Mouse (Mus musculus) forebrain, postnatal 0 days (tissue): Measurements from ENCODE around the gene Fgf12. TPM values are rescaled to one million over a fixed set of nuclear protein-coding genes. Genes with fewer than 3 reads are reported as not detected.
A peak's percentile ranks its signal among the peaks of the same experiment; 100 is the strongest.

Experiments
- ATAC-seq: fragments of 200-750 bp; cut with Nextera tagmentation; 2 replicates; pipeline ENCODE4 v1.8.0; 2017; ENCODE audit warnings: mild to moderate bottlenecking, moderate library complexity
- DNase-seq: peaks from one replicate; pipeline ENCODE4 v3.0.0-alpha.2; 2015
- H3K27ac ChIP-seq: fragments of 300-500 bp; sonication (generic); 2 replicates; pipeline ENCODE4 v1.5.1; 2014; ENCODE audit warnings: low read depth, mild to moderate bottlenecking, antibody characterized with exemption, low read length, moderate library complexity, mixed read lengths
- H3K27me3 ChIP-seq: fragments of 300-500 bp; sonication (generic); 2 replicates; pipeline ENCODE4 v1.6.1; 2014; ENCODE audit warnings: mild to moderate bottlenecking, low read length, mixed read lengths; ENCODE audit not compliant: insufficient read depth
- H3K36me3 ChIP-seq: fragments of 300-500 bp; sonication (generic); 2 replicates; pipeline ENCODE4 v1.6.1; 2014; ENCODE audit warnings: mild to moderate bottlenecking, moderate library complexity; ENCODE audit not compliant: insufficient read depth
- H3K4me1 ChIP-seq: fragments of 300-500 bp; sonication (generic); 2 replicates; pipeline ENCODE4 v1.6.1; 2014; ENCODE audit warnings: antibody characterized with exemption; ENCODE audit not compliant: insufficient read depth
- H3K4me2 ChIP-seq: fragments of 300-500 bp; sonication (generic); 2 replicates; pipeline ENCODE4 v1.6.1; 2014; ENCODE audit warnings: low read depth, mild to moderate bottlenecking, moderate library complexity
- H3K4me3 ChIP-seq: fragments of 300-500 bp; sonication (generic); 2 replicates; pipeline ENCODE4 v1.5.1; 2014; ENCODE audit warnings: low read depth, low read length, mixed read lengths
- H3K9ac ChIP-seq: fragments of 300-500 bp; sonication (generic); 2 replicates; pipeline ENCODE4 v1.6.1; 2014; ENCODE audit warnings: mild to moderate bottlenecking
- H3K9me3 ChIP-seq: fragments of 300-500 bp; sonication (generic); 2 replicates; pipeline ENCODE4 v1.6.1; 2016; ENCODE audit warnings: low read length
- CTCF ChIP-seq: sonication (generic); IDR thresholded peaks from 2 replicates; pipeline ENCODE4 v1.5.1; 2016; ENCODE audit warnings: antibody characterized with exemption, control low read depth, low read depth
- WGBS: fragments of 180-500 bp; shearing (Covaris S2); extraction: QIAGEN DNeasy Blood & Tissue Kit; methylation state at CpG from one replicate; pipeline ENCODE4 v1.1.7; 2014; 5-methylcytosine and 5-hydroxymethylcytosine counted together
- polyA plus RNA-seq: library from polyadenylated mRNA; unstranded; fragments of >200 nt; fragmentation: Nextera tagmentation; extraction: Ambion mirVana; gene quantifications from 2 replicates; pipeline ENCODE4 v1.2.1, GENCODE M21; 2015
- total RNA-seq: library from RNA; depleted of rRNA; stranded (reverse); fragments of >200 nt; gene quantifications from 2 replicates; pipeline ENCODE4 v1.2.3, GENCODE M21; 2014

Gene Fgf12
- total and polyA plus RNA-seq, 2 experiments from 2014 or later: 50.1 to 57.4 TPM

GRCm38 (mm10) chr16:28706623-28707022, 46.2 kb downstream of the Fgf12 start:
- DNase-seq (no peak), ATAC-seq (no peak)
- WGBS: 66% methylated on average over 3 of the region's 3 CpGs
- no peaks in the 10 kb centered on the region for H3K27me3 ChIP-seq
- H3K9ac ChIP-seq: no peak overlapping the region
- no peaks in the 10 kb centered on the region for H3K4me1 ChIP-seq
- no peak overlapping the region for H3K27ac ChIP-seq
- H3K36me3 ChIP-seq: no peaks in the 10 kb centered on the region
- TF ChIP-seq CTCF: no peak
- no peaks in the 10 kb centered on the region for H3K9me3 ChIP-seq
- no peak overlapping the region for H3K4me2 ChIP-seq
- H3K4me3 ChIP-seq: no peak overlapping the region

GRCm38 (mm10) chr16:28700346-28700745, 52.5 kb downstream of the Fgf12 start:
- H3K9me3 ChIP-seq: no peaks in the 10 kb centered on the region
- WGBS: 57% methylated on average over 4 of the region's 4 CpGs
- TF ChIP-seq CTCF: no peak
- H3K36me3 ChIP-seq: no peaks in the 10 kb centered on the region
- H3K4me1 ChIP-seq: no peaks in the 10 kb centered on the region
- H3K4me3 ChIP-seq: no peak overlapping the region
- H3K27me3 ChIP-seq: no peaks in the 10 kb centered on the region
- DNase-seq: no peak
- H3K27ac ChIP-seq: no peak overlapping the region
- no peak overlapping the region for H3K4me2 ChIP-seq
- no peak overlapping the region for H3K9ac ChIP-seq
- no peak for ATAC-seq

GRCm38 (mm10) chr16:28696851-28697250, 56.0 kb downstream of the Fgf12 start:
- Histone ChIP-seq H3K27ac (no peak overlapping the region), H3K36me3 (no peaks in the 10 kb centered on the region), H3K27me3 (no peaks in the 10 kb centered on the region), H3K4me1 (0 out of 2 replicates have a peak, but pooled peaks cover 6% of the 10 kb centered on the region), H3K9ac (no peak overlapping the region), H3K9me3 (no peaks in the 10 kb centered on the region), H3K4me2 (no peak overlapping the region), H3K4me3 (no peak overlapping the region)
- no peak for TF ChIP-seq CTCF
- WGBS: 86% methylated on average over 3 of the region's 3 CpGs
- ATAC-seq (no peak), DNase-seq (no peak)

GRCm38 (mm10) chr16:28694113-28694899, 58.6 kb downstream of the Fgf12 start:
- no peak overlapping the region for H3K4me3 ChIP-seq
- no peaks in the 10 kb centered on the region for H3K36me3 ChIP-seq
- ATAC-seq (peak; percentile 6; the same call in 1 of the 2 replicates), DNase-seq (peak; percentile 21)
- no peak overlapping the region for H3K9ac ChIP-seq
- 0 out of 2 replicates have a peak, but pooled peaks cover 6% of the 10 kb centered on the region for H3K4me1 ChIP-seq
- no peaks in the 10 kb centered on the region for H3K9me3 ChIP-seq
- H3K27me3 ChIP-seq: no peaks in the 10 kb centered on the region
- peak overlapping the region; percentile 37 for H3K27ac ChIP-seq
- WGBS: 39% methylated on average over 15 of the region's 15 CpGs
- no peak for TF ChIP-seq CTCF
- peak overlapping the region; percentile 9; the same call in 1 of the 2 replicates for H3K4me2 ChIP-seq

DNA sequence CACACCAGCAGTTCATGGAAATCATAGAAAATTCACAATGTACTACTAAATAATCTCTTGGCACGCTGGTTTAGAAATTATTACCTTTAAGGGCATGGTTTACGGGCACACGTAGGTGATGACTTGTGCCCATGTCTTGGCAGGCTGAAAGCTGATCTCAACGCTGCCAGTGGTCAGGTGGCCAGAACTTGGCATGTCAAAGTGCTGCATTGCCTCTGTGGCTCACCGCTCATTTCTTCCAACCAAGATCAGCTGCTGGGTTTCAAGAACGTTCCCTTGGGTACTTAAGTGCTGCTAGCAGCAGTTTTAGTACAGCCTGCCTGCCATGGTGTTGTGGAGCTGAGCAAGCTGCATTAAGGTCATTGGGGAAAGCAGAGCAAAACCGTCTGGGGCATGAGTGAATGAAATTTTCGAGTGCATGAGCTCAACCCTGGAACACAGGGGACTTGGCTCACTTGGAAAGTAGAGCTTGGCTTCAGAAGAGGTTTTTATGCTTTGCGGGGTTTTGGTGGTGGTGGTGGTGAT, 63.9 kb downstream of the Fgf12 start:
- no peak overlapping the region for H3K27ac ChIP-seq
- no peak for TF ChIP-seq CTCF
- ATAC-seq: no peak
- H3K4me1 ChIP-seq: 0 out of 2 replicates have a peak, but pooled peaks cover 2% of the 10 kb centered on the region
- H3K27me3 ChIP-seq: no peaks in the 10 kb centered on the region
- DNase-seq: no peak
- H3K9me3 ChIP-seq: no peaks in the 10 kb centered on the region
- H3K4me2 ChIP-seq: no peak overlapping the region
- no peak overlapping the region for H3K9ac ChIP-seq
- no peaks in the 10 kb centered on the region for H3K36me3 ChIP-seq
- no peak overlapping the region for H3K4me3 ChIP-seq
- WGBS: 86% methylated on average over 9 of the region's 9 CpGs

GRCm38 (mm10) chr16:28681625-28682024, 71.2 kb downstream of the Fgf12 start:
- ATAC-seq (no peak), DNase-seq (no peak)
- Histone ChIP-seq H3K4me1 (no peaks in the 10 kb centered on the region), H3K27ac (no peak overlapping the region), H3K36me3 (no peaks in the 10 kb centered on the region), H3K9me3 (no peaks in the 10 kb centered on the region), H3K9ac (no peak overlapping the region), H3K4me2 (no peak overlapping the region), H3K27me3 (no peaks in the 10 kb centered on the region), H3K4me3 (no peak overlapping the region)
- WGBS: 87% methylated on average over 3 of the region's 3 CpGs
- TF ChIP-seq CTCF: no peak

DNA sequence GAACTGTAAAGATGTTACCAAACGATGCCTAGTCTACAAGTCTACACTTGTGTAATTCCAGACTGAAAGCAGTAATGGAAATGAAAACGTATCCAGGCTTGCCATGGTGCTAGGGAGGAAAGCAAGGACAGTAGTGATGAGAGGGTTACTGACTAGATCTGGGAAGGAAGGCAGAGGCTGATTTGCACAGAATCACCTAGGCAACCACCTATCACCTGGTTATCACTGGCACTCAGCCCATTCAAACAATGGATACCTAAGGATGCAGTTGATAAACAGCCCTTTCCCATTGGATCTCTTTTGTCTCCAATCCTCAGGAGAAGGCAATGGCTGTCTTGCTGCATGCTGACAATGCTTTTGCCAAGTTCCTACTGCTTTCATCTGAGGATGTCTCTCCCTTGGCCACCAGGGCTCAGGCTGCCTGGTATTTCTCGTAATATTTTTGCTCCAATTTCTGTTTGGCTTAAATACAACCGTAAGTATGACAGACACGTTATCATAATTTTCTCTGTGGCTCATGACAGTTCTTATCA, 84.0 kb downstream of the Fgf12 start:
- TF ChIP-seq CTCF: no peak
- no peak overlapping the region for H3K27ac ChIP-seq
- no peak overlapping the region for H3K4me3 ChIP-seq
- DNase-seq: peak; percentile 14
- 80% methylated on average over 5 of the region's 5 CpGs for WGBS
- H3K36me3 ChIP-seq: no peaks in the 10 kb centered on the region
- no peaks in the 10 kb centered on the region for H3K9me3 ChIP-seq
- H3K4me1 ChIP-seq: no peaks in the 10 kb centered on the region
- peak; percentile 54 for ATAC-seq
- no peaks in the 10 kb centered on the region for H3K27me3 ChIP-seq
- no peak overlapping the region for H3K4me2 ChIP-seq
- no peak overlapping the region for H3K9ac ChIP-seq
